Mouse (Mus musculus) neural tube, embryonic 13.5 days (tissue): ENCODE results near the gene Cxcl10. TPM values are rescaled to one million over a fixed set of nuclear protein-coding genes. Genes with fewer than 3 reads are reported as not detected.

ENCODE experiments used
- ATAC-seq: fragments of 200-750 bp; cut with Nextera tagmentation; 2 replicates; pipeline ENCODE4 v1.8.0; 2017; ENCODE audit warnings: low read depth, mild to moderate bottlenecking, moderate TSS enrichment, moderate library complexity
- H3K27ac ChIP-seq: fragments of 300-500 bp; sonication (generic); replicated peaks from 2 replicates; pipeline ENCODE4 v1.5.1; 2015; ENCODE audit warnings: moderate library complexity, mild to moderate bottlenecking, inconsistent platforms
- H3K27me3 ChIP-seq: fragments of 300-500 bp; sonication (generic); 2 replicates; pipeline ENCODE4 v1.6.1; 2015; ENCODE audit warnings: mild to moderate bottlenecking, inconsistent platforms
- H3K36me3 ChIP-seq: fragments of 300-500 bp; sonication (generic); 2 replicates; pipeline ENCODE4 v1.6.1; 2015; ENCODE audit warnings: mild to moderate bottlenecking, inconsistent platforms
- H3K4me1 ChIP-seq: fragments of 300-500 bp; sonication (generic); replicated peaks from 2 replicates; pipeline ENCODE4 v1.6.1; 2015; ENCODE audit warnings: inconsistent platforms
- H3K4me2 ChIP-seq: fragments of 300-500 bp; sonication (generic); 2 replicates; pipeline ENCODE4 v1.6.1; 2015; ENCODE audit warnings: inconsistent platforms, mild to moderate bottlenecking, moderate library complexity
- H3K4me3 ChIP-seq: fragments of 300-500 bp; sonication (generic); 2 replicates; pipeline ENCODE4 v1.5.1; 2015; ENCODE audit warnings: mild to moderate bottlenecking, inconsistent platforms
- H3K9ac ChIP-seq: fragments of 300-500 bp; sonication (generic); 2 replicates; pipeline ENCODE4 v1.6.1; 2015; ENCODE audit warnings: moderate library complexity, mild to moderate bottlenecking, inconsistent platforms
- H3K9me3 ChIP-seq: fragments of 300-500 bp; sonication (generic); 2 replicates; pipeline ENCODE4 v1.6.1; 2016; ENCODE audit warnings: inconsistent platforms
- WGBS: fragments of 180-500 bp; shearing (Covaris S2); methylation state at CpG from one replicate; pipeline ENCODE4 v1.1.7; 2015; 5-methylcytosine and 5-hydroxymethylcytosine counted together
- polyA plus RNA-seq: library from polyadenylated mRNA; unstranded; fragments of >200 nt; fragmentation: Nextera tagmentation; extraction: Ambion mirVana; gene quantifications from 2 replicates; pipeline ENCODE4 v1.2.1, GENCODE M21; 2015

Gene Cxcl10
- polyA plus RNA-seq, 1 experiment from 2014 or later, result 1.0 TPM

GRCm38 (mm10) chr5:92331635-92332338 lies 16.9 kb downstream of the Cxcl10 start, which contains the start of gene Art3:
Gene Art3 (plus strand): TSS chr5:92331827.
- Histone ChIP-seq H3K27me3 (no peaks in the 10 kb centered on the region), H3K9me3 (no peaks in the 10 kb centered on the region), H3K4me1 (no peaks in the 10 kb centered on the region), H3K9ac (no peak within 1 kb of the TSS), H3K4me3 (no peak within 1 kb of the TSS), H3K36me3 (no peaks in the 10 kb centered on the region), H3K27ac (no peak within 1 kb of the TSS), H3K4me2 (no peak within 1 kb of the TSS)
- WGBS, result 93% methylated on average over 17 of the region's 17 CpGs
- ATAC-seq, result no peak

- no peak overlapping the region for H3K9ac ChIP-seq
- no peaks in the 10 kb centered on the region for H3K27me3 ChIP-seq
- no peaks in the 10 kb centered on the region for H3K9me3 ChIP-seq
- H3K4me3 ChIP-seq, result no peak overlapping the region
- WGBS, result 90% methylated on average over 12 of the region's 12 CpGs
- no peak overlapping the region for H3K4me2 ChIP-seq
- H3K27ac ChIP-seq, result no peak overlapping the region
- no peak for ATAC-seq
- H3K36me3 ChIP-seq, result no peaks in the 10 kb centered on the region
- H3K4me1 ChIP-seq, result no peaks in the 10 kb centered on the region
These were observed 17.6 kb downstream of the Cxcl10 start for GRCm38 (mm10) chr5:92331122-92331521.

- H3K4me3 ChIP-seq, result no peak within 1 kb of the TSS
These were observed 20.8 kb downstream of the Cxcl10 start, which contains the start of gene Cxcl9 for GRCm38 (mm10) chr5:92327929-92328328. Gene Cxcl9 (minus strand): TSS chr5:92328079.

GRCm38 (mm10) chr5:92327367-92327766 lies 21.3 kb downstream of the Cxcl10 start:
- no peak for ATAC-seq
- 82% methylated on average over 6 of the region's 6 CpGs for WGBS

More at GRCm38 (mm10) chr5:92327929-92328328, 20.8 kb downstream of the Cxcl10 start, which contains the start of gene Cxcl9:
- no peaks in the 10 kb centered on the region for H3K4me1 ChIP-seq
- no peaks in the 10 kb centered on the region for H3K9me3 ChIP-seq
- H3K27me3 ChIP-seq, result no peaks in the 10 kb centered on the region
- WGBS, result 85% methylated on average over 7 of the region's 7 CpGs
- H3K9ac ChIP-seq, result no peak within 1 kb of the TSS
- H3K27ac ChIP-seq, result no peak within 1 kb of the TSS
- H3K36me3 ChIP-seq, result no peaks in the 10 kb centered on the region
- ATAC-seq, result no peak
- H3K4me2 ChIP-seq, result no peak within 1 kb of the TSS

GRCm38 (mm10) chr5:92323264-92323663 lies 25.4 kb downstream of the Cxcl10 start:
- Histone ChIP-seq H3K27ac (no peak overlapping the region), H3K4me3 (no peak overlapping the region), H3K9me3 (no peaks in the 10 kb centered on the region), H3K27me3 (no peaks in the 10 kb centered on the region), H3K4me1 (no peaks in the 10 kb centered on the region), H3K36me3 (no peaks in the 10 kb centered on the region), H3K4me2 (no peak overlapping the region), H3K9ac (no peak overlapping the region)
- 87% methylated on average over 5 of the region's 5 CpGs for WGBS
- ATAC-seq, result no peak

More at GRCm38 (mm10) chr5:92327367-92327766, 21.3 kb downstream of the Cxcl10 start:
- Histone ChIP-seq H3K9me3 (no peaks in the 10 kb centered on the region), H3K4me1 (no peaks in the 10 kb centered on the region), H3K4me2 (no peak overlapping the region), H3K27ac (no peak overlapping the region), H3K9ac (no peak overlapping the region), H3K36me3 (no peaks in the 10 kb centered on the region), H3K4me3 (no peak overlapping the region), H3K27me3 (no peaks in the 10 kb centered on the region)

GRCm38 (mm10) chr5:92322612-92323011 lies 26.1 kb downstream of the Cxcl10 start:
- Histone ChIP-seq H3K9me3 (no peaks in the 10 kb centered on the region), H3K27ac (no peak overlapping the region), H3K27me3 (no peaks in the 10 kb centered on the region), H3K4me2 (no peak overlapping the region), H3K36me3 (no peaks in the 10 kb centered on the region), H3K4me1 (no peaks in the 10 kb centered on the region), H3K9ac (no peak overlapping the region), H3K4me3 (no peak overlapping the region)
- 85% methylated on average over 4 of the region's 4 CpGs for WGBS
- ATAC-seq, result no peak

- Histone ChIP-seq H3K27ac (no peak overlapping the region), H3K27me3 (no peaks in the 10 kb centered on the region), H3K9me3 (no peaks in the 10 kb centered on the region), H3K4me1 (no peaks in the 10 kb centered on the region), H3K9ac (no peak overlapping the region), H3K4me3 (no peak overlapping the region), H3K4me2 (no peak overlapping the region), H3K36me3 (no peaks in the 10 kb centered on the region)
- 77% methylated on average over 8 of the region's 8 CpGs for WGBS
- ATAC-seq, result no peak
These were observed 26.9 kb downstream of the Cxcl10 start for GRCm38 (mm10) chr5:92321631-92322400.

GRCm38 (mm10) chr5:92318596-92318995 lies 30.1 kb downstream of the Cxcl10 start:
- no peak overlapping the region for H3K27ac ChIP-seq
- H3K9me3 ChIP-seq, result no peaks in the 10 kb centered on the region
- H3K4me3 ChIP-seq, result no peak overlapping the region
- H3K36me3 ChIP-seq, result no peaks in the 10 kb centered on the region
- ATAC-seq, result no peak
- no peaks in the 10 kb centered on the region for H3K27me3 ChIP-seq
- no peak overlapping the region for H3K4me2 ChIP-seq
- no peaks in the 10 kb centered on the region for H3K4me1 ChIP-seq
- WGBS, result 88% methylated on average over 14 of the region's 14 CpGs
- no peak overlapping the region for H3K9ac ChIP-seq

GRCm38 (mm10) chr5:92318119-92318518 lies 30.6 kb downstream of the Cxcl10 start:
- H3K36me3 ChIP-seq, result no peaks in the 10 kb centered on the region
- 82% methylated on average over 7 of the region's 7 CpGs for WGBS
- H3K27me3 ChIP-seq, result no peaks in the 10 kb centered on the region
- H3K9me3 ChIP-seq, result no peaks in the 10 kb centered on the region
- H3K4me2 ChIP-seq, result no peak overlapping the region
- H3K4me3 ChIP-seq, result no peak overlapping the region
- ATAC-seq, result no peak
- H3K27ac ChIP-seq, result no peak overlapping the region
- no peak overlapping the region for H3K9ac ChIP-seq
- no peaks in the 10 kb centered on the region for H3K4me1 ChIP-seq

GRCm38 (mm10) chr5:92313776-92314175 lies 34.9 kb downstream of the Cxcl10 start:
- Histone ChIP-seq H3K4me1 (peaks cover 11% of the 10 kb centered on the region), H3K4me3 (no peak overlapping the region), H3K9me3 (no peaks in the 10 kb centered on the region), H3K9ac (no peak overlapping the region), H3K4me2 (no peak overlapping the region), H3K27ac (no peak overlapping the region), H3K27me3 (no peaks in the 10 kb centered on the region), H3K36me3 (no peaks in the 10 kb centered on the region)
- 81% methylated on average over 7 of the region's 7 CpGs for WGBS
- no peak for ATAC-seq

GRCm38 (mm10) chr5:92312046-92312715 lies 36.5 kb downstream of the Cxcl10 start:
- H3K4me2 ChIP-seq, result no peak overlapping the region
- H3K4me3 ChIP-seq, result no peak overlapping the region
- no peak overlapping the region for H3K27ac ChIP-seq
- 14% methylated on average over 13 of the region's 13 CpGs for WGBS
- no peaks in the 10 kb centered on the region for H3K9me3 ChIP-seq
- no peak for ATAC-seq
- peaks cover 18% of the 10 kb centered on the region for H3K4me1 ChIP-seq
- H3K36me3 ChIP-seq, result no peaks in the 10 kb centered on the region
- H3K9ac ChIP-seq, result no peak overlapping the region
- no peaks in the 10 kb centered on the region for H3K27me3 ChIP-seq
